Mouse (Mus musculus) forebrain, embryonic 11.5 days (tissue): ENCODE results near the gene Slc2a4. TPM values are rescaled to one million over a fixed set of nuclear protein-coding genes. Genes with fewer than 3 reads are reported as not detected.

Source experiments
- ATAC-seq: fragments of 200-750 bp; cut with Nextera tagmentation; replicated peaks from 2 replicates; pipeline ENCODE4 v1.8.0; 2017; ENCODE audit warnings: moderate TSS enrichment; ENCODE audit not compliant: low FRiP score
- DNase-seq: peaks from one replicate; pipeline ENCODE4 v3.0.0-alpha.2; 2017; ENCODE audit warnings: low spot score
- H3K27ac ChIP-seq: fragments of 300-500 bp; sonication (generic); 2 replicates; pipeline ENCODE4 v1.5.1; 2014; ENCODE audit warnings: low read depth, low read length
- H3K27me3 ChIP-seq: fragments of 300-500 bp; sonication (generic); 2 replicates; pipeline ENCODE4 v1.6.1; 2014; ENCODE audit warnings: mild to moderate bottlenecking, low read length, mixed read lengths; ENCODE audit not compliant: control insufficient read depth, insufficient read depth
- H3K36me3 ChIP-seq: fragments of 300-500 bp; sonication (generic); 2 replicates; pipeline ENCODE4 v1.6.1; 2014; ENCODE audit warnings: mild to moderate bottlenecking, low read length, moderate library complexity, mixed read lengths; ENCODE audit not compliant: control insufficient read depth, insufficient read depth
- H3K4me1 ChIP-seq: fragments of 300-500 bp; sonication (generic); replicated peaks from 2 replicates; pipeline ENCODE4 v1.6.1; 2014; ENCODE audit warnings: low read length, mixed read lengths; ENCODE audit not compliant: control insufficient read depth, insufficient read depth
- H3K4me2 ChIP-seq: fragments of 300-500 bp; sonication (generic); 2 replicates; pipeline ENCODE4 v1.6.1; 2014; ENCODE audit warnings: low read depth, mild to moderate bottlenecking, low read length, moderate library complexity, mixed read lengths; ENCODE audit not compliant: severe bottlenecking
- H3K4me3 ChIP-seq: fragments of 300-500 bp; sonication (generic); 2 replicates; pipeline ENCODE4 v1.5.1; 2014; ENCODE audit warnings: low read depth, low read length
- H3K9ac ChIP-seq: fragments of 300-500 bp; sonication (generic); 2 replicates; pipeline ENCODE4 v1.6.1; 2014; ENCODE audit warnings: low read length
- H3K9me3 ChIP-seq: fragments of 300-500 bp; sonication (generic); 2 replicates; pipeline ENCODE4 v1.6.1; 2016; ENCODE audit warnings: low read length, mixed read lengths; ENCODE audit not compliant: control insufficient read depth
- WGBS: fragments of 180-500 bp; shearing (Covaris S2); extraction: QIAGEN DNeasy Blood & Tissue Kit; methylation state at CpG from one replicate; pipeline ENCODE4 v1.1.7; 2014; 5-methylcytosine and 5-hydroxymethylcytosine counted together
- polyA plus RNA-seq: library from polyadenylated mRNA; unstranded; fragments of >200 nt; fragmentation: Nextera tagmentation; extraction: Ambion mirVana; gene quantifications from 2 replicates; pipeline ENCODE4 v1.2.1, GENCODE M21; 2014

The Slc2a4 gene
- polyA plus RNA-seq, 1 experiment from 2014 or later: 14.8 TPM

- no peak for DNase-seq
- Histone ChIP-seq H3K27ac (peak overlapping the region; percentile 79), H3K4me2 (peak overlapping the region; percentile 62), H3K4me3 (peak overlapping the region; percentile 65), H3K4me1 (peaks cover 5% of the 10 kb centered on the region; the same call in 1 of the 2 replicates), H3K9ac (peak overlapping the region; percentile 89), H3K27me3 (no peaks in the 10 kb centered on the region), H3K36me3 (peaks cover 12% of the 10 kb centered on the region; the same call in 1 of the 2 replicates), H3K9me3 (no peaks in the 10 kb centered on the region)
- ATAC-seq: no peak
- WGBS: under 1% methylated on average over 15 of the region's 15 CpGs
Measured at GRCm38 (mm10) chr11:69991711-69992110, 43.7 kb upstream of the Slc2a4 start.

GRCm38 (mm10) chr11:69990850-69991691, 43.1 kb upstream of the Slc2a4 start, which contains the start of gene Gabarap:
Gabarap (plus strand) TSS chr11:69991143.
- Histone ChIP-seq H3K36me3 (peaks cover 12% of the 10 kb centered on the region; the same call in 1 of the 2 replicates), H3K9ac (peak within 1 kb of the TSS; percentile 89), H3K4me3 (peak within 1 kb of the TSS; percentile 65), H3K4me2 (peak within 1 kb of the TSS; percentile 62), H3K4me1 (peaks cover 5% of the 10 kb centered on the region; the same call in 1 of the 2 replicates), H3K9me3 (no peaks in the 10 kb centered on the region), H3K27me3 (no peaks in the 10 kb centered on the region), H3K27ac (peak within 1 kb of the TSS; percentile 79)
- DNase-seq (peak; percentile 97), ATAC-seq (peak; percentile 57)
- under 1% methylated on average over 40 of the region's 40 CpGs for WGBS

- Histone ChIP-seq H3K36me3 (peaks cover 12% of the 10 kb centered on the region; the same call in 1 of the 2 replicates), H3K9me3 (no peaks in the 10 kb centered on the region), H3K27me3 (no peaks in the 10 kb centered on the region), H3K27ac (no peak overlapping the region), H3K4me1 (peaks cover 5% of the 10 kb centered on the region; the same call in 1 of the 2 replicates), H3K9ac (no peak overlapping the region), H3K4me3 (no peak overlapping the region), H3K4me2 (no peak overlapping the region)
- 87% methylated on average over 8 of the region's 8 CpGs for WGBS
- ATAC-seq (no peak), DNase-seq (no peak)
Measured at GRCm38 (mm10) chr11:69989949-69990348, 42.0 kb upstream of the Slc2a4 start.

GRCm38 (mm10) chr11:69984431-69984830, 36.4 kb upstream of the Slc2a4 start:
- H3K4me3 ChIP-seq: no peak overlapping the region
- ATAC-seq: no peak
- no peak overlapping the region for H3K27ac ChIP-seq
- H3K36me3 ChIP-seq: peaks cover 6% of the 10 kb centered on the region; the same call in 1 of the 2 replicates
- peaks cover 15% of the 10 kb centered on the region for H3K4me1 ChIP-seq
- no peak overlapping the region for H3K9ac ChIP-seq
- no peak overlapping the region for H3K4me2 ChIP-seq
- 91% methylated on average over 8 of the region's 8 CpGs for WGBS
- DNase-seq: no peak
- no peaks in the 10 kb centered on the region for H3K27me3 ChIP-seq
- no peaks in the 10 kb centered on the region for H3K9me3 ChIP-seq

- DNase-seq: no peak
- H3K27ac ChIP-seq: no peak overlapping the region
- H3K4me2 ChIP-seq: no peak overlapping the region
- no peaks in the 10 kb centered on the region for H3K27me3 ChIP-seq
- no peak overlapping the region for H3K9ac ChIP-seq
- no peak for ATAC-seq
- H3K36me3 ChIP-seq: peaks cover 3% of the 10 kb centered on the region; the same call in 1 of the 2 replicates
- no peaks in the 10 kb centered on the region for H3K9me3 ChIP-seq
- no peak overlapping the region for H3K4me3 ChIP-seq
- peaks cover 16% of the 10 kb centered on the region for H3K4me1 ChIP-seq
- 86% methylated on average over 4 of the region's 4 CpGs for WGBS
Measured at GRCm38 (mm10) chr11:69983377-69983776, 35.4 kb upstream of the Slc2a4 start.

- Histone ChIP-seq H3K27me3 (no peaks in the 10 kb centered on the region), H3K4me3 (peak overlapping the region; percentile 89; the same call in 1 of the 2 replicates), H3K36me3 (peaks cover 3% of the 10 kb centered on the region; the same call in 1 of the 2 replicates), H3K4me2 (peak overlapping the region; percentile 93; the same call in 1 of the 2 replicates), H3K27ac (no peak overlapping the region), H3K9ac (peak overlapping the region; percentile 91), H3K9me3 (no peaks in the 10 kb centered on the region), H3K4me1 (peaks cover 16% of the 10 kb centered on the region)
- 38% methylated on average over 5 of the region's 5 CpGs for WGBS
- DNase-seq (no peak), ATAC-seq (no peak)
Measured at GRCm38 (mm10) chr11:69982877-69983276, 34.9 kb upstream of the Slc2a4 start.

- Histone ChIP-seq H3K9me3 (no peaks in the 10 kb centered on the region), H3K4me3 (peak within 1 kb of the TSS; percentile 89), H3K27ac (peak within 1 kb of the TSS; percentile 99), H3K4me2 (peak within 1 kb of the TSS; percentile 93), H3K4me1 (peaks cover 16% of the 10 kb centered on the region), H3K36me3 (peaks cover 3% of the 10 kb centered on the region), H3K27me3 (no peaks in the 10 kb centered on the region), H3K9ac (peak within 1 kb of the TSS; percentile 91)
- no peak for DNase-seq
- WGBS: 57% methylated on average over 8 of the region's 8 CpGs
- ATAC-seq: no peak
Measured at GRCm38 (mm10) chr11:69982225-69982624, 34.2 kb upstream of the Slc2a4 start, which contains the start of gene Elp5. Elp5 (minus strand) TSS chr11:69982517.

- H3K4me1 ChIP-seq: peaks cover 16% of the 10 kb centered on the region
- ATAC-seq: peak; percentile 72
- no peak for DNase-seq
- no peaks in the 10 kb centered on the region for H3K9me3 ChIP-seq
- H3K4me3 ChIP-seq: peak within 1 kb of the TSS; percentile 89
- WGBS: under 1% methylated on average over 34 of the region's 43 CpGs
- peaks cover 3% of the 10 kb centered on the region for H3K36me3 ChIP-seq
- H3K9ac ChIP-seq: peak within 1 kb of the TSS; percentile 91
- H3K4me2 ChIP-seq: peak within 1 kb of the TSS; percentile 93
- H3K27ac ChIP-seq: peak within 1 kb of the TSS; percentile 99
- no peaks in the 10 kb centered on the region for H3K27me3 ChIP-seq
Measured at GRCm38 (mm10) chr11:69981141-69981762, 33.3 kb upstream of the Slc2a4 start, which contains the start of gene Ctdnep1. Ctdnep1 (plus strand) TSS chr11:69981156.
